Mouse (Mus musculus) pancreas, adult 10 weeks (tissue): ENCODE data around the gene Ctse. TPM values are rescaled to one million over a fixed set of nuclear protein-coding genes. Genes with fewer than 3 reads are reported as not detected.

Experiments used
- polyA plus RNA-seq: library from polyadenylated mRNA; stranded (reverse); fragments of 350-450 nt; fragmentation: Illumina TruSeq; extraction: RNeasy Lipid Tissue Mini Kit (QIAGEN cat#74804); gene quantifications from one replicate; pipeline ENCODE4 v1.2.3, GENCODE M21; 2015; ENCODE audit warnings: low read depth, low replicate concordance; ENCODE audit not compliant: insufficient read depth

The Ctse gene
- polyA plus RNA-seq, result not detected

GRCm38 (mm10) chr1:131637791-131638540 lies at the start of gene Ctse:
Gene Ctse, plus strand, starts transcription at chr1:131638306.

GRCm38 (mm10) chr1:131598905-131599304 lies 39.2 kb upstream of the Ctse start, which contains the start of gene Avpr1b:
Gene Avpr1b, plus strand, starts transcription at chr1:131599239.

GRCm38 (mm10) chr1:131688475-131688874 lies 50.4 kb downstream of the Ctse start, which contains the start of gene Rab7b:
Gene Rab7b, plus strand, starts transcription at chr1:131688695.

Other genes with a start within 250 kb of the Ctse start
- gene Srgap2, start 111.0 kb upstream of the Ctse start, polyA plus RNA-seq, result 10.4 TPM
- not detected for gene Fam72a, start 110.4 kb upstream of the Ctse start, polyA plus RNA-seq
- gene Avpr1b, start 39.1 kb upstream of the Ctse start, polyA plus RNA-seq, result not detected
- 3.7 TPM for gene Rab7b, start 50.4 kb downstream of the Ctse start, polyA plus RNA-seq
- not detected for gene Slc26a9, start 105.7 kb downstream of the Ctse start, polyA plus RNA-seq
- 0.89 TPM for gene Pm20d1, start 159.1 kb downstream of the Ctse start, polyA plus RNA-seq
- gene Slc41a1, start 189.2 kb downstream of the Ctse start, polyA plus RNA-seq, result 20.8 TPM
- 8.0 TPM for gene Rab29, start 228.9 kb downstream of the Ctse start, polyA plus RNA-seq